Mouse (Mus musculus) olfactory bulb, adult 2 months (tissue): Measurements from ENCODE around the gene Xpo1.

Source experiments
- CTCF ChIP-seq: fragments of 200-500 bp; IDR thresholded peaks from 2 replicates; pipeline ENCODE4 v1.5.1; 2012; ENCODE audit warnings: low read depth, mild to moderate bottlenecking, low read length, moderate library complexity; ENCODE audit not compliant: insufficient read depth
- POLR2A ChIP-seq: fragments of 200-500 bp; IDR thresholded peaks from 2 replicates; pipeline ENCODE4 v1.6.1; 2012; ENCODE audit warnings: mild to moderate bottlenecking, low read depth, low read length, moderate library complexity; ENCODE audit not compliant: insufficient read depth

GRCm38 (mm10) chr11:23264949-23265348 lies 9.1 kb downstream of the Xpo1 start:
- no peak for TF ChIP-seq CTCF
- no peak for TF ChIP-seq POLR2A
